Mouse (Mus musculus): ENCODE data around the gene Sfxn5. TPM values are rescaled to one million over a fixed set of nuclear protein-coding genes. Genes with fewer than 3 reads are reported as not detected.

Sfxn5 gene
- polyA plus RNA-seq, 1 experiment from 2014 or later: 1.9 TPM

- Histone ChIP-seq H3K9ac (no peak overlapping the region), H3K36me3 (no peaks in the 10 kb centered on the region), H3K27ac (no peak overlapping the region), H3K4me1 (replicated peaks) (0 out of 2 replicates have a peak, but pooled peaks cover 2% of the 10 kb centered on the region), H3K4me3 (replicated peaks) (no peak overlapping the region), H3K9me3 (replicated peaks) (no peaks in the 10 kb centered on the region), H3K4me2 (no peak overlapping the region), H3K27me3 (no peaks in the 10 kb centered on the region)
- 72% methylated on average over 9 of the region's 9 CpGs for WGBS (ENCODE audit: insufficient replicate concordance)
- no peak for ATAC-seq (ENCODE audit: low read depth)
- no peak for DNase-seq
Measured at GRCm38 (mm10) chr6:85249821-85250220, 83.4 kb downstream of the Sfxn5 start.

DNA sequence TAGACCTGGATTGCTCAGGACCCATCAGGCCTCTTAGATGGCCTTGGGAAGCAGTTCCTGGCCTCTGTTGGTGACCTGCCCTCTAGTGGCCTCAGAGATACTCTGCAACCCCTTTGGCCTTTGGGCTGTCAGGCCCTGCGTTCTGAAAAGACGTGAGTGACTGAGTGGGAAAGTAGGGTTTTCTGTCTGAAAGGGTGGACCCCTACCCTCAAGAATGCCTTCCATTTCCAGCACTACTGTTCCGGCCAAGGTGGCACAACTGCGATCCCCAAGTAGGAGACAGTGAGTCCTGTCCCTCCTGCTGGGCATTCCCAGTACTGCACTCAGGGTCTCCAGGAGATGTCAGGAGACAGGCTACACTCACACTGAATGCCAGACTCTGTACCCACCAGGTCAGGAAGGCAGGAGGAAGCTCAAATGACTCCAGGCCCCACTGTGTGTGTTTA, 94.2 kb downstream of the Sfxn5 start:
- no peak overlapping the region for H3K4me3 ChIP-seq (replicated peaks)
- H3K4me1 ChIP-seq (replicated peaks): no peaks in the 10 kb centered on the region
- no peaks in the 10 kb centered on the region for H3K9me3 ChIP-seq (replicated peaks)
- ATAC-seq (ENCODE audit: low read depth): no peak
- H3K9ac ChIP-seq: no peak overlapping the region
- H3K27ac ChIP-seq: no peak overlapping the region
- H3K27me3 ChIP-seq: no peaks in the 10 kb centered on the region
- H3K4me2 ChIP-seq: peak overlapping the region; percentile 26; the same call in 1 of the 2 replicates
- no peaks in the 10 kb centered on the region for H3K36me3 ChIP-seq
- WGBS (ENCODE audit: insufficient replicate concordance): 14% methylated on average over 4 of the region's 4 CpGs
- peak; percentile 35 for DNase-seq

DNA sequence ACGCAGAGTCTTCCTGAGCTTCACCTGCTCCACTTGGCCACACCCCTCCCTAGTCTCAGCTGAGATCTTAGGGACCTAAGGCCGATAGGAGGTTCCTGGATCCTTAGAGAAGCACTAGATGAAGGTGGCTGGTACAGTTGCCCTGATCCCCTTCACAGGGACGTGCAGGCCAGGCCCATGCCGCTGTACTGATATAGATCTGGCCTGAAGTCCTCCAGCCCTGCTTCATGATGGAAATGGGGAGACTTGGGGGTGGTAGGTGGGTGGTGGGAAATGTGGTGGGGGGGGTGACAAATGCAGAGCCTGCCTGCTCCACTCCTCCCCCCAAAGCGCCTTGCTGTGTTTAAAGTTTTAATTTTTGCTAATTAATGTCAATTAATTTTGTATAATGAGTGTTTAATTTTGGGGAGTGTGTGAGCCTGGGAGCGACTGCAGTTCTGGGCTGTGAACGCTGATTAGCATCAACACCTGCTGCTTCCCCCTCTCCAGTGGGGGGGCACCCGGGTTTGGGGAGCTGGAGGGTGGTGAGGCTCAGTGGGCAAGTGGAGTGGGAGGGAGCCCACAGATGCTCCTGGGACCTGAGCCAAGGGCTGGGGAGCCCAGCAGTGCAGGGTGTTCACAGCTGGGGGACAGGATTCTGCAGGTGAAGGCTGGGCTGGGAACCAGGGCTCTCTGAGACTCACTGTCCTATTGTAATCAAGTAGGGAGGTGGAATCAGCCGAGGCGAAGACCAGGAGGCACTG, 95.5 kb downstream of the Sfxn5 start:
- H3K4me3 ChIP-seq (replicated peaks): no peak overlapping the region
- no peaks in the 10 kb centered on the region for H3K9me3 ChIP-seq (replicated peaks)
- no peaks in the 10 kb centered on the region for H3K27me3 ChIP-seq
- no peak overlapping the region for H3K9ac ChIP-seq
- H3K36me3 ChIP-seq: no peaks in the 10 kb centered on the region
- 57% methylated on average over 10 of the region's 10 CpGs for WGBS (ENCODE audit: insufficient replicate concordance)
- ATAC-seq (ENCODE audit: low read depth) (no peak), DNase-seq (no peak)
- no peak overlapping the region for H3K4me2 ChIP-seq
- no peaks in the 10 kb centered on the region for H3K4me1 ChIP-seq (replicated peaks)
- H3K27ac ChIP-seq: no peak overlapping the region

- H3K9me3 ChIP-seq (replicated peaks): no peaks in the 10 kb centered on the region
- no peaks in the 10 kb centered on the region for H3K27me3 ChIP-seq
- ATAC-seq (ENCODE audit: low read depth) (no peak), DNase-seq (no peak)
- H3K4me1 ChIP-seq (replicated peaks): no peaks in the 10 kb centered on the region
- H3K27ac ChIP-seq: no peak overlapping the region
- whole genome bisulfite sequencing (ENCODE audit: insufficient replicate concordance): 37% methylated on average over 5 of the region's 5 CpGs
- no peaks in the 10 kb centered on the region for H3K36me3 ChIP-seq
- H3K9ac ChIP-seq: no peak overlapping the region
- no peak overlapping the region for H3K4me2 ChIP-seq
- H3K4me3 ChIP-seq (replicated peaks): no peak overlapping the region
Measured at GRCm38 (mm10) chr6:85237001-85237400, 96.2 kb downstream of the Sfxn5 start.

- Histone ChIP-seq H3K9me3 (replicated peaks) (no peaks in the 10 kb centered on the region), H3K9ac (no peak overlapping the region), H3K4me2 (no peak overlapping the region), H3K27me3 (no peaks in the 10 kb centered on the region), H3K4me3 (replicated peaks) (no peak overlapping the region), H3K4me1 (replicated peaks) (no peaks in the 10 kb centered on the region), H3K27ac (no peak overlapping the region), H3K36me3 (no peaks in the 10 kb centered on the region)
- DNase-seq (no peak), ATAC-seq (ENCODE audit: low read depth) (no peak)
- 42% methylated on average over 5 of the region's 5 CpGs for WGBS (ENCODE audit: insufficient replicate concordance)
Measured at GRCm38 (mm10) chr6:85234796-85235195, 98.4 kb downstream of the Sfxn5 start.

- H3K9me3 ChIP-seq (replicated peaks): no peaks in the 10 kb centered on the region
Measured at GRCm38 (mm10) chr6:85232836-85233623, 100.2 kb downstream of the Sfxn5 start.

GRCm38 (mm10) chr6:85232045-85232444, 101.2 kb downstream of the Sfxn5 start:
- Histone ChIP-seq H3K27me3 (no peaks in the 10 kb centered on the region), H3K9me3 (replicated peaks) (no peaks in the 10 kb centered on the region), H3K9ac (no peak overlapping the region), H3K36me3 (no peaks in the 10 kb centered on the region), H3K4me3 (replicated peaks) (no peak overlapping the region), H3K4me2 (no peak overlapping the region), H3K27ac (no peak overlapping the region), H3K4me1 (replicated peaks) (no peaks in the 10 kb centered on the region)
- 51% methylated on average over 4 of the region's 4 CpGs for WGBS (ENCODE audit: insufficient replicate concordance)
- ATAC-seq (ENCODE audit: low read depth): no peak
- DNase-seq: no peak

More at GRCm38 (mm10) chr6:85232836-85233623, 100.2 kb downstream of the Sfxn5 start:
- no peaks in the 10 kb centered on the region for H3K27me3 ChIP-seq
- H3K4me3 ChIP-seq (replicated peaks): no peak overlapping the region
- DNase-seq: no peak
- 34% methylated on average over 7 of the region's 7 CpGs for WGBS (ENCODE audit: insufficient replicate concordance)
- no peak overlapping the region for H3K9ac ChIP-seq
- no peak overlapping the region for H3K4me2 ChIP-seq
- H3K36me3 ChIP-seq: no peaks in the 10 kb centered on the region
- H3K4me1 ChIP-seq (replicated peaks): no peaks in the 10 kb centered on the region
- no peak overlapping the region for H3K27ac ChIP-seq
- no peak for ATAC-seq (ENCODE audit: low read depth)

GRCm38 (mm10) chr6:85231469-85231868, 101.8 kb downstream of the Sfxn5 start:
- 24% methylated on average over 6 of the region's 6 CpGs for WGBS (ENCODE audit: insufficient replicate concordance)
- DNase-seq: no peak

DNA sequence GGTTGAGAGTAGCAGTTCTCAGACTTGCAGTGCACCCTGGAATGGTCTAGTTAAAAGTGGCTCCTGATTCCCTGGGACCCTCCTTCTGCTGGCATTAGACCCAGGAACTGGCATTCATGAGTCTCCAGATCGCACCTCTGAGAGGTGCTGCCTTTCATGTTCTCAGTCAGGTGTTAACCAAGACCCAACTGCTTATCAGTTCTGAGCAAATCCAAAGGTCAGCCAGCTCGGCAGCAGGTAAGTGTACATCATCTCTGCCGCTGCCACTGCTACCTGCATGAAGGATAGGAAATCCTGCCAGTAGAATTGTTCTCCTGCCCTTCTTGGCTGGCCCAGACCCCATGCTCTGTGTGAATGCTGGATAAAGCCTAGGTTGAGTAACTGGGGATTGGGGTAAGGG, 102.5 kb downstream of the Sfxn5 start:
- H3K27ac ChIP-seq: no peak overlapping the region
- DNase-seq (no peak), ATAC-seq (ENCODE audit: low read depth) (no peak)
- H3K4me3 ChIP-seq (replicated peaks): no peak overlapping the region
- H3K27me3 ChIP-seq: no peaks in the 10 kb centered on the region
- no peak overlapping the region for H3K9ac ChIP-seq
- H3K4me1 ChIP-seq (replicated peaks): no peaks in the 10 kb centered on the region
- H3K4me2 ChIP-seq: no peak overlapping the region
- WGBS (ENCODE audit: insufficient replicate concordance): 37% methylated on average over 3 of the region's 3 CpGs
- H3K36me3 ChIP-seq: no peaks in the 10 kb centered on the region
- H3K9me3 ChIP-seq (replicated peaks): no peaks in the 10 kb centered on the region

More at GRCm38 (mm10) chr6:85231469-85231868, 101.8 kb downstream of the Sfxn5 start:
- H3K4me2 ChIP-seq: no peak overlapping the region
- H3K4me3 ChIP-seq (replicated peaks): no peak overlapping the region
- no peaks in the 10 kb centered on the region for H3K4me1 ChIP-seq (replicated peaks)
- H3K27me3 ChIP-seq: no peaks in the 10 kb centered on the region
- no peak overlapping the region for H3K9ac ChIP-seq
- ATAC-seq (ENCODE audit: low read depth): no peak
- no peaks in the 10 kb centered on the region for H3K9me3 ChIP-seq (replicated peaks)
- H3K27ac ChIP-seq: no peak overlapping the region
- no peaks in the 10 kb centered on the region for H3K36me3 ChIP-seq

DNA sequence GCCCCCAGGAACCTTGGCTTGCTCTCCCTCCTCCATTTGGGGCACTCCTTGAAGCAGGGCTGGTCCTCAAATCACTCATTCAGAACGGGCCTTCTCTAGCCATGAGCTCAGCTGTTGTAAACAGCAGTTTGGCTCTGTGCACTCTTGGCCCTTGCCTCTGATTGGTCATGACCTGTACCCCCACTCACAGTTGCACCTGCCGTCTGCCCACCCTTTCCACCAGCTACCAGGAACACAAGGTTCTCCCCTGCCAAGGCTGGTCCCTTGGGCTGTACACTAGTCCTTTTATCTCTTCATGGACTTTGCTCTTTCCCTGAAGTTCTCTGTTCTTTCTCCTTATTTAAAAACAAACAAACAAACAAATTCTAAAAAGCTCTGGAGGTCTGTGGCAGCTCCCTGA, 105.7 kb downstream of the Sfxn5 start:
- Histone ChIP-seq H3K4me1 (replicated peaks) (no peaks in the 10 kb centered on the region), H3K27ac (no peak overlapping the region), H3K4me3 (replicated peaks) (no peak overlapping the region), H3K36me3 (no peaks in the 10 kb centered on the region), H3K27me3 (no peaks in the 10 kb centered on the region), H3K4me2 (no peak overlapping the region), H3K9ac (no peak overlapping the region), H3K9me3 (replicated peaks) (no peaks in the 10 kb centered on the region)
- no peak for DNase-seq
- whole genome bisulfite sequencing (ENCODE audit: insufficient replicate concordance): 42% methylated on average over 2 of the region's 2 CpGs
- no peak for ATAC-seq (ENCODE audit: low read depth)

DNA sequence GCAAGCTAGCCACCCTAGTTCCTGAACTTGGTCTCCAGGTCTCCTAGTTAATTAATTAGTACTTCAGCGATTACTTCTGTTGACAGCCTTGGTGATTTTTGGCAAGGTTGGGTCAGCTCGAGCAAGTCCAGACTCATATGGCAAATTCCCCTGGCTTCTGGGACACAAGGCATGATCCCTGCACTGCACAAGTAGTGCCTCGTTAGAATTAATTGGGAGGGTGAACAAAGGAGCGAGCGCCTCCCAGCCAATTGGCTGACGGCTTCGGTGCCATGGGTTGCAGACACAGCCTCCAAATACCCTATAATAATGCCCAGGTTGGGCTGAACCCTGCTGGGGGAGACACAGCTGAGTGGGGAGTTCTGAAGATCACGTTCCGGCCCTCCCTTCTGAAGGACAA, 106.7 kb downstream of the Sfxn5 start:
- H3K4me1 ChIP-seq (replicated peaks): no peaks in the 10 kb centered on the region
- no peak overlapping the region for H3K4me2 ChIP-seq
- no peak overlapping the region for H3K27ac ChIP-seq
- H3K27me3 ChIP-seq: no peaks in the 10 kb centered on the region
- H3K9me3 ChIP-seq (replicated peaks): no peaks in the 10 kb centered on the region
- H3K9ac ChIP-seq: no peak overlapping the region
- no peak for DNase-seq
- WGBS (ENCODE audit: insufficient replicate concordance): 72% methylated on average over 9 of the region's 9 CpGs
- no peaks in the 10 kb centered on the region for H3K36me3 ChIP-seq
- H3K4me3 ChIP-seq (replicated peaks): no peak overlapping the region
- no peak for ATAC-seq (ENCODE audit: low read depth)
